Mouse (Mus musculus): ENCODE results near the gene Gca.

DNA sequence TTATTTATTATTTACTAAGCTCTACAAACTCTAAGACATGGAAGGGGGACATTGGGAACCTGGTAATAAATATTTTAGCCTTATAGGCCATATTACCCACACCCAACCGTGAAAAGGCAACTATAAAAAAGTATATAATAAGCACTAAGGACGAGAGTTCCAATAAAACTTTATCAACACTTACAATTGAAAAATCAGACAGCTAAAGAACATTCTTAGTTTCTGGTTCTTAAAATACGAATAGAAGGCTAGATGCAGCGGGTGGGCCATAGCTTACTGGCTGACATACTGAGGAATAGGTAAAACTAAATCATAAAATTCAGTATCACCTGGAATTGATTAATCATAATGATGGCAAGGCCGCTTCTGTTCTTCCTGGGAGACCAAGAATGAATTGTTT is 19.2 kb upstream of the Gca start:
- no peak for TF ChIP-seq USF1 (IDR thresholded peaks at IDR 0.05; ENCODE audit: low read depth)
- no peak for TF ChIP-seq E2F4 (IDR thresholded peaks at IDR 0.05; ENCODE audit: insufficient read depth)
- TF ChIP-seq POLR2A (IDR thresholded peaks at IDR 0.05; ENCODE audit: insufficient read length, low read depth) = no peak
- TF ChIP-seq MYOG (IDR thresholded peaks at IDR 0.05; ENCODE audit: control insufficient read depth in 1 of 3, insufficient read depth in 1 of 3, insufficient read length in 2 of 3, low read depth in 2 of 3) = no peak
- no peak for TF ChIP-seq TCF12 (IDR thresholded peaks at IDR 0.05; ENCODE audit: insufficient read depth, poor library complexity, severe bottlenecking)

Data from myocyte (in vitro differentiated cells).